Mouse (Mus musculus): Measurements from ENCODE around the gene Drg1. TPM values are rescaled to one million over a fixed set of nuclear protein-coding genes. Genes with fewer than 3 reads are reported as not detected.
"Not testable (repeated sequence)": the region's sequence is repeated elsewhere in the genome, so short reads cannot be mapped to it uniquely, and the experiment has no call there.

The Drg1 gene
- polyA plus RNA-seq, 1 experiment from 2014 or later, result 132 TPM

DNA sequence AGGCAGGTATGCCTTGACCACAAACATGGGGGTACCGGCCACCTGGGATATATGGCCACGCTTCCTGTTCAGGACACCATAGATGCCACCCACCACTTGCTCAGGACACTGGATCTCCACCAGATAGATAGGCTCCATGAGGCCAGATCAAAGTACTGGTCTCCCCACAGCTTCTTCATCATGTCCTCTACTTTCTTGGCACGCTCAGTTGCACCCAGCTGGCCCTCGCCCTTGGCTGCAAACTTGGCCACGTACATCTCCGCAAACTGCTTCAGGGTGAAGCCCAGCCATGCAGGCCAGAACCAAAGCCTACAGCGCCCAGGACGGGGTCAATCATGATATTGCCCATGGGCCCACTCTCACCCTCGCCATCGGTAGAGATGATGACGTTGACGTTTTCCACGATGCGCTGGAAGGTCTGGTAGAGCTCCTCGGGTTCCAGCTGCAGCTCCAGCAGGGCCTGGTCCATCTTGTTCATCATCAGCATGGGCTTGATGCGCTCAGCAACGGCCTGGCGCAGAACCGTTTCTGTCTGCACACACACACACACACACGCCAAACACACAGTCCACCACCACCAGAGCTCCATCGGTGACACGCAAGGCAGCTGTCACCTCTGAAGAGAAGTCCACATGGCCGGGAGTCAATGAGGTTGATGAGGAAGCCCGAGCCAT is 116.1 kb downstream of the Drg1 start:
- H3K9ac ChIP-seq (replicated peaks; ENCODE audit: low read depth); H3K4me2 ChIP-seq (replicated peaks; ENCODE audit: low read depth, low read length); H3K27me3 ChIP-seq (replicated peaks; ENCODE audit: insufficient read depth, low read length); DNase-seq (ENCODE audit: low spot score); H3K4me1 ChIP-seq (ENCODE audit: insufficient read depth, low read depth, low read length); H3K9me3 ChIP-seq (ENCODE audit: low read length); ATAC-seq; H3K4me3 ChIP-seq (ENCODE audit: low read depth, low read length); H3K36me3 ChIP-seq (ENCODE audit: insufficient read depth, low read length); H3K27ac ChIP-seq (ENCODE audit: low read length): not testable (repeated sequence)
- WGBS, result 97% methylated on average over 23 of the region's 24 CpGs

DNA sequence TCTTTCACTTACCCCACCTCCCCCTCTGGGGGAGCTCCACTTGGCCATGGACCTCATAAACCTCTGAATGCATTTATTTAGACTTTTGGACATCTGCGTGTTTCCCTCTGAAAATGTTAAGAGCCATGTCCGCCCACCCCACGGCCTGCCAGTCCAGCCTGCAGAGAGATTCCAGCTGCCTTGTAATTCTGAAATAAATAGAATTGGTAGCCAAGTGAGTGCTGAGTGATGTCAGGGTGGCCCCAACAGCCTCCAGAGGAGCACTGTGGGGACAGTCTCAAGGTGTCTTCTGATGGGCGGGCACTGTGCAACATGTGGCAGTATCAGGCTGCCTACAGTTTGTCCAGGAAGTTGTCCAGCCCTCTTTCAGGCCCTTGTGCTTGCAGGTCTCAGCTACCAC is 116.7 kb downstream of the Drg1 start:
- WGBS, result 85% methylated on average over 4 of the region's 4 CpGs

DNA sequence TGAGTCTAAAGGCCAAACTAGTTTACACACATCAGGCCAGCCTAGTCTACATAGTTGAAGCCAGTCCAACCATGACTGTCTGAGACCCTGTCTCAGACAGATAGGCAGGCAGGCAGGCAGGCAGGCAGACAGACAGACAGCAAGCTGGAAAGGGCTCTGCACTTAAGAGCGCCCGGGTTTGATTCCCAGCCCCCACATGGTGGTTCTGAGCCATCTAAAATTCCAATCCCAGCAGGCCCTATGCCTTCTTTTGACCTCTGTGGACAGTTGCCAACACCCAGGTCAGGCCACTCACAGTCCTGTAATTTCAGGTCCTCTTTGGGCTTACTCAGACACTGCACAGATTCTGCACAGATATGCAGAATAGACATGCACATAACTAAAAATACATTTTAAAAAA is 119.4 kb downstream of the Drg1 start:
- H3K27ac ChIP-seq (ENCODE audit: low read length); H3K4me3 ChIP-seq (ENCODE audit: low read depth, low read length); DNase-seq (ENCODE audit: low spot score); H3K27me3 ChIP-seq (replicated peaks; ENCODE audit: insufficient read depth, low read length); H3K9me3 ChIP-seq (ENCODE audit: low read length); H3K4me2 ChIP-seq (replicated peaks; ENCODE audit: low read depth, low read length); H3K9ac ChIP-seq (replicated peaks; ENCODE audit: low read depth); H3K36me3 ChIP-seq (ENCODE audit: insufficient read depth, low read length); H3K4me1 ChIP-seq (ENCODE audit: insufficient read depth, low read depth, low read length); ATAC-seq: not testable (repeated sequence)
- 90% methylated on average over 2 of the region's 2 CpGs for WGBS

More for the DNA sequence above, 116.7 kb downstream of the Drg1 start:
- peak; percentile 5; the same call in 1 of the 2 replicates for ATAC-seq
- H3K27ac ChIP-seq (ENCODE audit: low read length); H3K9me3 ChIP-seq (ENCODE audit: low read length); H3K4me1 ChIP-seq (ENCODE audit: insufficient read depth, low read depth, low read length); H3K27me3 ChIP-seq (replicated peaks; ENCODE audit: insufficient read depth, low read length); H3K4me3 ChIP-seq (ENCODE audit: low read depth, low read length); H3K36me3 ChIP-seq (ENCODE audit: insufficient read depth, low read length); DNase-seq (ENCODE audit: low spot score); H3K4me2 ChIP-seq (replicated peaks; ENCODE audit: low read depth, low read length); H3K9ac ChIP-seq (replicated peaks; ENCODE audit: low read depth): not testable (repeated sequence)

DNA sequence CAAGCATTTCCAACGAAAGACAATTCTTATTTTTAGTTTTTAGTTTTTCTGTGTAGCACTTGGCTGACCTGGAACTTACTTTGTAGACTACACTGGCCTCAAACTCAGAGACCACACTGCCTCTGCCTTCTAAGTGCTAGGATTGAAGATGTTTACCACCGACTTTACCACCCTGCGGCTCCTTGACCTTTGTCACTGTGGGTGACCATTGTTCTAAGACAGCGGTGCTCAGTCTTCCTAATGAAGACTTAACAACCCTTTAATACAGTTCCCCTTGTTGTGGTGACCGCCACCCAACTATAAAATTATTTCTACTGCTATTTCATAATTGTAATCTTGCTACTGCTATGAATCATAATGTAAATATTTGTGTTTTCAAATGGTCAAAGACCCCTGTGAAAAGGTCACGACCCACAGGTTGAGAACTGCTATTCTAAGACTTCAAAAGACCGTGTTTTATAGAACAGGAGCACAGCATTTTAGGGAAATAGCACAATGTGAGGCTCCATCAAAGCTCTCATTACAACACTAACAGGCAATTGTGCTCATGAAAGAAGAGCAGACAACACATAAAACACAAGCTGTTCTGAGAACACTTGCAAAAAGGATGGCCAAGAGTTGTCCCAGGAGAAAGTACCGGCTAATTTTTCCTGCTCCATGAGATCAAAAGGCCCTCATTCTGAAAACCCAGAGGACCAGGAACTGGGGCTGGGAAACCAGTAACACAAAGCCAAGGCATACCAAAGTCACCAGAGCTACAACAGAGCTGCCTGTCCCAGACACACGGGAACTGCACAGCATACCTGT is 120.7 kb downstream of the Drg1 start:
- H3K4me2 ChIP-seq (replicated peaks; ENCODE audit: low read depth, low read length); H3K36me3 ChIP-seq (ENCODE audit: insufficient read depth, low read length); H3K9ac ChIP-seq (replicated peaks; ENCODE audit: low read depth); H3K9me3 ChIP-seq (ENCODE audit: low read length); ATAC-seq; H3K4me3 ChIP-seq (ENCODE audit: low read depth, low read length); H3K27ac ChIP-seq (ENCODE audit: low read length); H3K27me3 ChIP-seq (replicated peaks; ENCODE audit: insufficient read depth, low read length); H3K4me1 ChIP-seq (ENCODE audit: insufficient read depth, low read depth, low read length): not testable (repeated sequence)
- 71% methylated on average over 7 of the region's 9 CpGs for WGBS
- DNase-seq (ENCODE audit: low spot score), result peak; percentile 17

DNA sequence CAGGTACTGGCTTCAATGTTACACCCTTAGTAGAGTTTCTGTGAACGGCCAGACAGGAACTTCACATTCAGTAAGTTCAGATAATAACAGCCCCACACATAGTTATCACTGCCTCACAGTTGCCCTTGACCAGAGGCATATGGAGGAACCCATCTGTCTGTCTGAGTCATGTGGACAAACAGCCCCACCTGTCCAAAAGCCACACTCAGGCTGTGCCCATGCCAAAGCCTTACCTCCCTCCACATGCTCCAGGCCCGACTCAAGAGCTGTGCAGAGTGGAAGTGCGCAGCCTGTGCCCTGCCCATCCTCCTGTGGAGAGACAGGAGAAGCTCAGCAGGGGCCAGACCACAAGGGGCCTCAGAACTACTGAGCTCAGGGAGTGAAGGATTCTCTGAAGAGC is 122.2 kb downstream of the Drg1 start:
- not testable (repeated sequence) for H3K4me2 ChIP-seq (replicated peaks; ENCODE audit: low read depth, low read length); ATAC-seq; H3K36me3 ChIP-seq (ENCODE audit: insufficient read depth, low read length); H3K9ac ChIP-seq (replicated peaks; ENCODE audit: low read depth); H3K27ac ChIP-seq (ENCODE audit: low read length); H3K9me3 ChIP-seq (ENCODE audit: low read length); H3K4me1 ChIP-seq (ENCODE audit: insufficient read depth, low read depth, low read length); H3K4me3 ChIP-seq (ENCODE audit: low read depth, low read length); H3K27me3 ChIP-seq (replicated peaks; ENCODE audit: insufficient read depth, low read length)
- DNase-seq (ENCODE audit: low spot score), result peak; percentile 13
- WGBS, result 57% methylated on average over 3 of the region's 3 CpGs

DNA sequence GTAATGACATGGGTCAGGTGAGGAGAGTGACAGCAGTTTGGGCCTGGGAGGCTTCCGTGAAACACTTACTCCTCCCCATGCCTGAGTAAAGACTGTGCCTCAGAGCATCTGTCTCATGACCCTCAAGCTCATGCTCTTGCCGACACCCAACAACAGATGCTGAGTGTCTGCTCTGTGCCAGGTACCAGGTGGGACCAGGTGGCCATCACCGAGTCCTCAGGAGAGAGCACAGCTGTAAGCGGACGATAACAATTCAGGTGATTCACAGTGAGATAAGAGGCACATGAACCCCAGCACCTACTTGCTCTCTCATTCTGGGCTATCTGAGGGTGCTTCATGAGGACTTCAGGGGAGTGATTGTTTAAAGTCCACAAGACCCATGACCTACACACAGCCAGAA is 123.8 kb downstream of the Drg1 start:
- H3K9me3 ChIP-seq (ENCODE audit: low read length); H3K4me3 ChIP-seq (ENCODE audit: low read depth, low read length); H3K9ac ChIP-seq (replicated peaks; ENCODE audit: low read depth); H3K36me3 ChIP-seq (ENCODE audit: insufficient read depth, low read length); H3K27ac ChIP-seq (ENCODE audit: low read length); H3K27me3 ChIP-seq (replicated peaks; ENCODE audit: insufficient read depth, low read length); H3K4me1 ChIP-seq (ENCODE audit: insufficient read depth, low read depth, low read length); DNase-seq (ENCODE audit: low spot score); H3K4me2 ChIP-seq (replicated peaks; ENCODE audit: low read depth, low read length): not testable (repeated sequence)
- peak; percentile 34; the same call in 1 of the 2 replicates for TF ChIP-seq EP300 (IDR thresholded peaks at IDR 0.05)
- ATAC-seq, result peak; percentile 69
- WGBS, result 83% methylated on average over 4 of the region's 5 CpGs

DNA sequence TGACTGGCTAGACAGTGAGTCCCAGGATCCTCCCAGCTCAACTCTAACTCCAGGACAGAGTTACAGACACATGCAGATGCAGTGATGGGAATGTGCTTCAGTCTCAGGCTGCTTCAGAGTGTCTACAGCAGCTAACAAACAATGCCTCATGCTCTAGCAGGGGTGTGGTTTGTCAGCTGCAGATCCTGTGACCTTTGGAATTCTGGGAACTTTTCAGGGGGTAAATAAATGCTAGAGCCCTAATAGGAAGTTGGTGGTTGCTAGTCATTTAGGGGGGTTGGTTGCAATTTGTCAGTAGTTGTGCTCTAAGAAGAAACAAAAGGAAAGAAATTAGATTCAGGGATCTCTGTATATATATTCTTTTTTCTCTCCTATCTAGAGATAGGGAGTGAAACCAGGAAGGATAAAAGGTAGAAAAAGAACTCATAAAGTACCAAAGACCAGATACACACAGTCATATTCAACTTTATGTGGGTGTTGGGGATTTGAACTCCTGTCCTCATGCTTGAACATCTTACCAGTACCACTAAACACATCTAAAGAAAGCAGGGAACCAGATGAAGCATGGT is 125.2 kb downstream of the Drg1 start:
- not testable (repeated sequence) for H3K36me3 ChIP-seq (ENCODE audit: insufficient read depth, low read length); ATAC-seq

DNA sequence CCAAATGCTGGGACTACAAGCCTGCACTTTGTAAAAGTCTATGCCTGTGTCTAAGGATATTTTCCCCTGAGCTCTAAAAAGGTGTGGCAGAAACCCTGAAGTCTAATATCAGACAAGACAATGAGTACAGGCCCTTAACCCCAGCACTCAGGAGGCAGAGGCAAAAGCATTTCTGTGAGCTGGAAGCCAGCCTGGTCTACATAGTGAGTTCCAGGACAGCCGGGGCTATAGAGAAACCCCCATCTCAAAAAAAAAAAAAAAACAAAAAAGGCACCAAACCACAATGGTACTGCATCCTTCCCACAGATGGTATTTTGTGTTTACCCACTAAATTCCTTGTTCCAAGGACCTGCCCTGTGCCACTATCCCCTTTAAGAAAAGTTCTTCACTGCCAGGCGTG is 127.9 kb downstream of the Drg1 start:
- ATAC-seq; H3K27me3 ChIP-seq (replicated peaks; ENCODE audit: insufficient read depth, low read length); H3K4me1 ChIP-seq (ENCODE audit: insufficient read depth, low read depth, low read length); H3K4me3 ChIP-seq (ENCODE audit: low read depth, low read length); DNase-seq (ENCODE audit: low spot score); H3K9ac ChIP-seq (replicated peaks; ENCODE audit: low read depth); H3K4me2 ChIP-seq (replicated peaks; ENCODE audit: low read depth, low read length); H3K27ac ChIP-seq (ENCODE audit: low read length); H3K9me3 ChIP-seq (ENCODE audit: low read length); H3K36me3 ChIP-seq (ENCODE audit: insufficient read depth, low read length): not testable (repeated sequence)
- 86% methylated on average over 2 of the region's 2 CpGs for WGBS

More for the DNA sequence above, 125.2 kb downstream of the Drg1 start:
- not testable (repeated sequence) for H3K4me3 ChIP-seq (ENCODE audit: low read depth, low read length); H3K4me2 ChIP-seq (replicated peaks; ENCODE audit: low read depth, low read length); H3K4me1 ChIP-seq (ENCODE audit: insufficient read depth, low read depth, low read length); DNase-seq (ENCODE audit: low spot score); H3K9me3 ChIP-seq (ENCODE audit: low read length); H3K27ac ChIP-seq (ENCODE audit: low read length); H3K27me3 ChIP-seq (replicated peaks; ENCODE audit: insufficient read depth, low read length); H3K9ac ChIP-seq (replicated peaks; ENCODE audit: low read depth)
